Mouse (Mus musculus): ENCODE results near the gene Cdk6.
"Not testable (repeated sequence)": the region's sequence is repeated elsewhere in the genome, so short reads cannot be mapped to it uniquely, and the experiment has no call there.

Cdk6 gene

DNA sequence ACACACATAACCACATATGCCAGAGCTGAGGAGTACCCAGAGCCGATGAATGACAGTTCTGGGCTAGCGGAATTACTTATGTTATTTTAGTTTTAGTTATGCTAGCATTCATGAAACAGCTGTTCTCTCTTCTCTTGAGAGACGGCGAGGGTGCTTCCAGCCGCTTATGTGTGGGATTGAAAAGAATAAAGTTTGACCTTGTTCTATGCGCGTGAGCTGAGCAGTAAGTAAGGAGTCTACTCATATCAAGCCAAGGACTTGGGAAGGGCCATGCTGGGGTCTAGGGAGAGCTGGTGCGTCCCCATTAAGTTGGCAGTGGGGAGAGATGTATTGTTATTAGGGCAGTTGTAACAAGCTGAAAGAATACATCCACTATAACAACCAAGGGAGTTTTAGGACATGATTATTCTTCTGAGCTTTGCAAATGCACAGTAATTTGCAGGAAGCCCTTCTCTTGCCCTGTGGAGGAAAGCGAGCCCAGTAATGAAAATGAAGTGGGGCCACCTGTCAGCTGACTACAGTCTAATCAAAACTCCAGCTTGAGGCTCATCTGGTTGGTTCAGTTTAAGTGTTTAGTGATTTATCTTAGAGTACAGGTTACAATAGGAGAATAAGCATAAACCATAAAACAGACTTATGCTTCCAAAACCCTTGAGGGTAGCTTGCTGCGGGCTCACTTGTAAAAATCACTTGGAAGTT is 170.0 kb downstream of the Cdk6 start:
- no peak for DNase-seq (ENCODE audit: low spot score)

- no peak for DNase-seq (ENCODE audit: low spot score)
These were observed 171.3 kb downstream of the Cdk6 start for GRCm38 (mm10) chr5:3512584-3512983.

- DNase-seq (ENCODE audit: low spot score): no peak
These were observed 173.6 kb downstream of the Cdk6 start for GRCm38 (mm10) chr5:3514901-3515311.

DNA sequence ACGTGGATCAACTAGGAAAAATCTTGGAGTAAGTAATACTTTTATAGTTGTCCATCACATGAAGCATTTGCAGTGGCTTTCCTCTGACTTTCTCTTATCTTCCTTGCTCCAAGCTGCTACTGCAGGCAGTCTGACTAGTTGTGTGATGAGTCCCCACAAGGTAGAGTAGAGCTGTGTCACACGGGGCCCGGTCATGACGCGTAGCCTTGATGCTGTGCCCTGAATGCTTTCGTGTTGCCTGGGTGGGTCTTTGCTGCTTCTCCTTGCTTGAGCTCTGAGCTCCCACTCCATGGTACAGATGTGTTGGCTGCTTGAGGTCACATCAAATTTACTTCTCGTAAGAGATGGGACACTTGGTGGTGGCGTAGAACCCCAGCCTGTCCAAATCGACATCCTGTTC is 174.2 kb downstream of the Cdk6 start:
- no peak for DNase-seq (ENCODE audit: low spot score)

DNA sequence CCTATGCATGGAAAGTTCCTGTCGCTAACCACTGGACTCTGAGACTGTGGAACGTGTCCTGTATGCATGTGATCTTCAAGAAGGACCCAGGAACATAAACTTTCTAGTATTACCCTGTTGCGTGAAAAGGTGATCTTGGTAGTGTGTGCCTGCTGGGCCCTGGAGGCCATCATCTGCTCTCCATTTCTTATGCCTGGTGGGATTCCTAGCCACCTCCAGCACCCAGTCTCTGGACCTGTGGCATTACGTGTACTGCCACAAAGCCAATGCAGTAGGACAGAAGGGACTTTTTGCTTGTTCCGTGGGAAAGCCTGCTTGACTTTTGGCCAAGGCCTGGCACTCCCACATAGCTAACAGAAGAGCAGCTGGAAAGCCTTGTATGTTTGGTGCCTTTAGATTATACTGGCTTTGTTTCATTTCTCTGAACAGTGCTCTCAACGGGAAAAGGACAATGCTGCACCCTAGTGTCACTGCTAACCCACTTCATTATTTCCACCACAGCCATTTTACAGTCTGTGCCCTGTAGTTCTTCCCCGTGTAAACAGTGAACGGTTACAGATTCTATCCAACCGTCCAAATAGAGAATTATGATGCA is 175.3 kb downstream of the Cdk6 start:
- no peak for DNase-seq (ENCODE audit: low spot score)

DNA sequence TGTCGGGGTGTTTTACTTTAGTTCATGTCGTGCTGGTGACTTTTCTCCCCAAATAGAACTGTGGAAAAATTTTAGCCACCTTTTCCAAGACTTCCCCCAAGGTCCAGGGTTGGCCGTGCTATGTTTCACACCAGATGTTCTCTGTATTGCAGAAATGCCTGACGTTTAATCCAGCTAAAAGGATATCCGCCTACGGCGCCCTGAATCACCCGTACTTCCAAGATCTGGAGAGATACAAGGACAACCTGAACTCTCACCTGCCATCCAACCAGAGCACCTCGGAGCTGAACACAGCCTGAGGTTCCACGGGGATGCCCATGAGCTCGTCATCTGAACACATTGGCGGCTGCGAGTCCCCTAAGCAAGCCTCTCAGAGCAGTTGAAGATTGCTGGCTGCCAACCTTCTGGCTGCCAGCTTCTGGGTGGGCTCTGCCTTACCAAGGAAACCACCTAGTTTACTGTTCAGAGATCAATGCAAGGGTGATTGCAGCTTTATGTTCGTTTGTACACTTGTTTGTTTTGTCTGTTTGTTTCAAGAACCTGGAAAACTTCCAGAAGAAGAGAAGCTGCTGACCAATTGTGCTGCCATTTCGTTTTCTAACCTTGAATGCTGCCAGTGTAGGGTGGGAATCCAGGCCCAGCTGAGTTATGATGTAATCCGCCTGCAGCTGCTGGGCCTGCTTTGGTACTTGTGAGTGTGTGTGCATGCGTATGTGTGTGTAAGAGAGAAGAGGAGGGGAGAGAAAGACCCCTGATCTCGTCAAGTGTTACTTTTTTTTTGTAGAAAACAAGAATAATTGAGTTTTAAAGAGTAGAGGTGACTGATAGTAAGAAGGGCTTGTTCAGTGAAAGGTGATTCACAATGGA is 179.4 kb downstream of the Cdk6 start:
- no peak for DNase-seq (ENCODE audit: low spot score)

GRCm38 (mm10) chr5:3521741-3522140 is 180.5 kb downstream of the Cdk6 start:
- DNase-seq (ENCODE audit: low spot score): no peak

- no peak for DNase-seq (ENCODE audit: low spot score)
These were observed 181.5 kb downstream of the Cdk6 start for GRCm38 (mm10) chr5:3522826-3523225.

- DNase-seq (ENCODE audit: low spot score): no peak
These were observed 185.9 kb downstream of the Cdk6 start for GRCm38 (mm10) chr5:3527041-3527691.

- no peak for DNase-seq (ENCODE audit: low spot score)
These were observed 188.4 kb downstream of the Cdk6 start for GRCm38 (mm10) chr5:3529585-3530189.

GRCm38 (mm10) chr5:3532048-3532447 is 190.8 kb downstream of the Cdk6 start:
- not testable (repeated sequence) for DNase-seq (ENCODE audit: low spot score)

DNA sequence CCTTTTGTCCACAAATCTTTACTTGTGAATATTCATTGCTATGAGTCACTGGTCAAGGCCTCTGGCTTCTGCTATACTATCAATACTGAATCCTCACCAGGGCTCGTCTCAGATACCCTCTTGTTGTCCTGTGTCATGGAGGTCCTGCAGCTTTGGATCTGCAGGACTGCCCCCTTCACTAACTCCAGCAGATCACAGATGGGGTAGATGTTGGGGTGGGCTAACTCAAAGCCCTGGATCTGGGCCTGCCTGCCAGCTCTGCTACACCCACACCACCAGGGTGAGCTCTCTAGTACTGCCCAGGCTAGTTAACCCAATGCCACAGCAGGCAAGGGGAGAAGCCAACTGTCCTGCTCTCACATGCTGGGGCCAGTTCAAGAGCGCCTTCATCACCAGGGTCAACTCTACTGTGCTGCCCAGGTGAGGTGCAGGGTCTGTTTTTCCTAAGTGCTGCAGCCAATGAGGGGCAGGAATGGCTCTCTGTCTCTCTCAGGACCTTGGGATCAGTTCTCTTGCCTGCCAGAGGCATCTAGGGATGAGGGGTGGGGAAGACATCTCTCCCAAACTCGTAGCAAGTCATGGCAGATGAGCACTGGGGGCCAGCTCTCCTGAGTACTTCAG is 195.4 kb downstream of the Cdk6 start:
- no peak for DNase-seq (ENCODE audit: low spot score)

- DNase-seq (ENCODE audit: low spot score): no peak
These were observed 197.5 kb downstream of the Cdk6 start for GRCm38 (mm10) chr5:3538505-3539472.

GRCm38 (mm10) chr5:3541871-3542270 is 200.6 kb downstream of the Cdk6 start:
- no peak for DNase-seq (ENCODE audit: low spot score)

- DNase-seq (ENCODE audit: low spot score): peak; percentile 92
These were observed 202.6 kb downstream of the Cdk6 start, which contains the start of gene Fam133b for GRCm38 (mm10) chr5:3543629-3544479. Gene Fam133b, plus strand, starts transcription at chr5:3543833.

- no peak for DNase-seq (ENCODE audit: low spot score)
These were observed 203.1 kb downstream of the Cdk6 start for GRCm38 (mm10) chr5:3544480-3544769.

DNA sequence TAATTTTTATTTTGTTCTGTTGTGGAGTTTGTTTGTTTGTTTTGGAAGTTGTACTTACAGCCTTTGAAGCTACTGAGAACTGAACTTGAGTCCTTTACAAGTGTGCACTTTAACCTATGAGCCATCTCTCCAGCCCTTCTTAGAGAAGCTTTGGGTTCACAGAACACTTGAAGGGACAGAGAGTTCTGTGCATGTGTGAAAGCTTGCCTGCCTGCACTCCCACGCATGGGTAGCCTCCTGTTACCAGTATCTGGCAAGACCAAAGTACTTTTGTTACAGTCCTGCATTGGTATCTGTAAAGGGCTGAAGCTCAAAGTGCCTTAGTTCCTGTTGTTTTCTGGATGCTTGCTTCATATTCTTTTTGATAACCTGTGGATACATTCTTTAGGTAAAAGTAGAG is 204.9 kb downstream of the Cdk6 start:
- no peak for DNase-seq (ENCODE audit: low spot score)

GRCm38 (mm10) chr5:3551481-3551880 is 210.2 kb downstream of the Cdk6 start:
- no peak for DNase-seq (ENCODE audit: low spot score)

DNA sequence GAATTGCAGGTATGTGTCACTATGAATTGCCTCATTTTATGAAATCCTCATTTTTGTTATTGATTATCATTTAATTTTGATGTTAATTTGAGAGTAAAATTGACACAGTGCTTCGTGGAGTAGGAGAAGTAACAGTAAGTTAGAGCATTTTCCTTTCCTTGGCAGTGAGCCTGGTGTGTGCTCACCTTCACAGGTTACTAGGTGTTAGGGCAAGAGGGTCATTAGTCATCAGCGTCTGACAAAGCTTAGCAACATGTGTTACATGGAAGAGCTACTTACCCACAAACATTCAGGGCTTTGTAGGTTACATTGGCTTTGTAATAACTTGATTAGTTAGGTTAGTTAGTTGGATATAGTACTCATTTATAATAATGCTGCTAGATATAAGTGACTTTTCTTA is 212.9 kb downstream of the Cdk6 start:
- DNase-seq (ENCODE audit: low spot score): no peak

- DNase-seq (ENCODE audit: low spot score): no peak
These were observed 230.0 kb downstream of the Cdk6 start, which contains the start of gene 1700109H08Rik for GRCm38 (mm10) chr5:3571266-3571665. Gene 1700109H08Rik, plus strand, starts transcription at chr5:3571566.

Data from yolk sac, embryonic 10.5 days (tissue).